Mouse (Mus musculus) heart, embryonic 13.5 days (tissue): ENCODE results near the gene Zcchc14. TPM values are rescaled to one million over a fixed set of nuclear protein-coding genes. Genes with fewer than 3 reads are reported as not detected.
A peak's percentile ranks its signal among the peaks of the same experiment; 100 is the strongest.

Experiments used
- ATAC-seq: fragments of 200-750 bp; cut with Nextera tagmentation; 2 replicates; pipeline ENCODE4 v1.8.0; 2017; ENCODE audit warnings: moderate TSS enrichment; ENCODE audit not compliant: insufficient number of reproducible peaks, low FRiP score, low TSS enrichment; ENCODE audit errors: extremely low read depth
- H3K27ac ChIP-seq: fragments of 300-500 bp; sonication (generic); replicated peaks from 2 replicates; pipeline ENCODE4 v1.5.1; 2015; ENCODE audit warnings: moderate library complexity, mild to moderate bottlenecking, inconsistent platforms
- H3K27me3 ChIP-seq: fragments of 300-500 bp; sonication (generic); replicated peaks from 2 replicates; pipeline ENCODE4 v1.6.1; 2015; ENCODE audit warnings: mild to moderate bottlenecking, inconsistent platforms
- H3K36me3 ChIP-seq: fragments of 300-500 bp; sonication (generic); 2 replicates; pipeline ENCODE4 v1.6.1; 2015; ENCODE audit warnings: mild to moderate bottlenecking, inconsistent platforms
- H3K4me1 ChIP-seq: fragments of 300-500 bp; sonication (generic); 2 replicates; pipeline ENCODE4 v1.6.1; 2015; ENCODE audit warnings: inconsistent platforms
- H3K4me2 ChIP-seq: fragments of 300-500 bp; sonication (generic); 2 replicates; pipeline ENCODE4 v1.6.1; 2015; ENCODE audit warnings: inconsistent platforms, mild to moderate bottlenecking, moderate library complexity
- H3K4me3 ChIP-seq: fragments of 300-500 bp; sonication (generic); 2 replicates; pipeline ENCODE4 v1.5.1; 2015; ENCODE audit warnings: moderate library complexity, mild to moderate bottlenecking, inconsistent platforms
- H3K9ac ChIP-seq: fragments of 300-500 bp; sonication (generic); 2 replicates; pipeline ENCODE4 v1.6.1; 2015; ENCODE audit warnings: inconsistent platforms, mild to moderate bottlenecking, moderate library complexity
- H3K9me3 ChIP-seq: fragments of 300-500 bp; sonication (generic); 2 replicates; pipeline ENCODE4 v1.6.1; 2016; ENCODE audit warnings: inconsistent platforms
- whole genome bisulfite sequencing: fragments of 180-500 bp; shearing (Covaris S2); methylation state at CpG from one replicate; pipeline ENCODE4 v1.1.7; 2015; ENCODE audit warnings: mixed read lengths; 5-methylcytosine and 5-hydroxymethylcytosine counted together
- polyA plus RNA-seq: library from polyadenylated mRNA; unstranded; fragments of >200 nt; fragmentation: Nextera tagmentation; extraction: Ambion mirVana; gene quantifications from 2 replicates; pipeline ENCODE4 v1.2.1, GENCODE M21; 2015

The Zcchc14 gene
- polyA plus RNA-seq, 1 experiment from 2014 or later: 7.8 TPM

DNA sequence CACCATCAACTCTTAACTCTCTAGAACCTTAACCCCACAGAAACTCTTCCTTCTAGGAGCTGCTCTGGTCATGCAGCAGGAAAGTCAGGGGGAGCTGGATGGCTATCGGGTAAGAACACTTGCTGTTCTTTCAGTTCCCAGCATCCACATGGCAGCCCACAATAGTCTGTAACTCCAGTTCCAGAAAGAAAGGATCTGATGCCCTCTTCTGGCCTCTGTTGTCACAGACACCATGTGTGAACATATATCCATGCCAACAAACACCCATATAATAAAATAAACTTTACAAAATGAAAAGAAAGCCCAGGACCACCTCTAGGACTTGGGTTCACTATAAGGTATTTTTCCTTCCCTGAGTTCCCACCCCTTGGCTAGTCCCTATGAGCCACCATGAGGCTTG, 30.8 kb downstream of the Zcchc14 start:
- H3K27ac ChIP-seq: peak overlapping the region; percentile 88; the same call in 1 of the 2 replicates
- no peak for ATAC-seq
- peaks cover 17% of the 10 kb centered on the region for H3K36me3 ChIP-seq
- H3K4me1 ChIP-seq: peaks cover 88% of the 10 kb centered on the region
- WGBS: 52% methylated on average over 1 of the region's 1 CpGs
- H3K4me3 ChIP-seq: no peak overlapping the region
- no peak overlapping the region for H3K9ac ChIP-seq
- H3K27me3 ChIP-seq: no peaks in the 10 kb centered on the region
- H3K4me2 ChIP-seq: no peak overlapping the region
- H3K9me3 ChIP-seq: no peaks in the 10 kb centered on the region

DNA sequence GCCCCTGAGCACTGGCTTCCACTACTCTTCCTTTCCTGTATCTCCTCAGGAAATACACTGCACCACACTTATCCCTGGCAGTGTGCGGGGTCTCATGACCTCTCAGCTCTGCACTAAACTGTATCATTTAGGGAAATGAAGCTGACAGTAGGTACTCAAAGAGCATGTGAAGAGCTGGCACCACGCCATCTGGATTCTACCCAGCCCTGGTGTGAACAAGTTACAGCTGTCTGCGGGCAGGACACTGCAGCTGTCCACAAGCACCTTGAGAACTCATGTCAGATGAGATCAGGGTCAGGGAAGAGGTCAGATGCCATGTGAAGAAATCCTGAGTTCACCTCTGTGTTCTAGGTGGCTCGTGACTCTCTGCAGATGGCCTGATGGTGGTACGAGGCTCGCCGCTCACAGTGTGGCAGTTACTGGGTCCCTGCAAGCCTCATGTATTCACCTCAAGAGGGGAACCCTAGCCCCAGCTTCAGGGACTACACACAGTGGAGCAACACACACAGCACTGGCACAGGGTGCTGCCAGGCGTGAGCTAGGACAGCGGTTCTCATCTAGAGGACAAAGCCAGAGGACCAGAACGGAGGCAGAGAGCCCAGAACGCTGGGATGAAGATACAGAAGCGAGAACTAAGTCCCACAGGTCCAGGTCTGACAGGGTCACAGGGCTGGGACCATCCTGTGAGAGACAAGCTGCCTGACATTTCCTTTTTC, 31.7 kb downstream of the Zcchc14 start:
- no peak; the same call in 1 of the 2 replicates for ATAC-seq
- Histone ChIP-seq H3K9ac (no peak overlapping the region), H3K4me2 (no peak overlapping the region), H3K9me3 (no peaks in the 10 kb centered on the region), H3K4me3 (no peak overlapping the region), H3K4me1 (peaks cover 79% of the 10 kb centered on the region), H3K36me3 (peaks cover 18% of the 10 kb centered on the region), H3K27ac (peak overlapping the region; percentile 88), H3K27me3 (no peaks in the 10 kb centered on the region)
- 53% methylated on average over 12 of the region's 12 CpGs for WGBS

DNA sequence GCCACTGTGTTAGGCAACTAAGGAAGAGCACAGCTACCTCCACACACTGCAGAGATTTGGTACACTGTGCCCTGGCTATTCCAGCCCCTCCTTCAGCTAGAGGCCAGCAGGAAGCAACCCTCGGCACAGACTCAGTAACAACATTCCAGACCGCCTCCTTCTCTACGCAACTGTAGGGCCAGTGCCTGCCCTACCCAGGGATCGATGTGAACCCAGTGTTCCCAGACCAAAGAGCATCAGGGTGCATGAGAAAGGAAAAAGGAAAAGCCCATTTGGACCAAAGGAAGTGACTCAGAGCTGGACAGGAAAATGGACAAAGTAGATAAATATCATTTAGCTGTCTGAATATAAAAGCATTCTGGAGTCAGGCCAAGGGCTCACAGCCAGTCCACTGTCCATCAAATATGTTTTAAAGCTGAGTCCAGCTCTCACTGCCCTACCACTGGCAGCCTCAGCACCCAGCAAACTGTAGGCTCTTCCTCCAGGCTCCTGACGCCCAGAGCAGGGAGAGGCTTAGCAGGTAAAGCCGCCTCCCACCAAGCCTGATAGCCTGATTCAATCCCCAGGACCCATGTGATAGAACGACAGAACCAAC, 33.2 kb downstream of the Zcchc14 start:
- Histone ChIP-seq H3K27ac (peak overlapping the region; percentile 88), H3K4me3 (no peak overlapping the region), H3K9me3 (no peaks in the 10 kb centered on the region), H3K9ac (peak overlapping the region; percentile 65), H3K36me3 (peaks cover 25% of the 10 kb centered on the region), H3K4me2 (peak overlapping the region; percentile 33), H3K27me3 (no peaks in the 10 kb centered on the region), H3K4me1 (peaks cover 64% of the 10 kb centered on the region)
- ATAC-seq: peak; percentile 37; the same call in 1 of the 2 replicates
- WGBS: 36% methylated on average over 7 of the region's 7 CpGs

DNA sequence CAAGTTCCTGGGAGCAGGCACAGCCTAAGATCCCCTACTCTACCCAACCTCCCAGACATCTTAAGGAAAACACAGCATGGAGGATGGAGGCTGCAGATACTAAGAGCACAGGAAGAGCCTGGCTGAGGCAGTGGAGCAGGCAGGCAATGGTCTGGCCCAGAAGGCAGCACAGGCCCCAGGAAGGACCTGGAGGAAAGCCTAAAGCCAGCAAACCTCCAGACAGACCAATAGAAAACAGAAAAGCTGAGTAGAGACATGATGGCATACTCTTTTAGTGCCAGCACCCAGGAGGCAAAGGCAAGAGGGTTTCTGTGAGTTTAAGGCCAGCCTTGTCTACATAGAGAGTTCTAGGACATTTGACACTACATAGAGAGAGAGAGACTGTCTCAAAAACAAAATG, 39.3 kb downstream of the Zcchc14 start:
- Histone ChIP-seq H3K4me3 (no peak overlapping the region), H3K4me2 (no peak overlapping the region), H3K4me1 (peaks cover 26% of the 10 kb centered on the region), H3K36me3 (peaks cover 56% of the 10 kb centered on the region), H3K27ac (peak overlapping the region; percentile 24; the same call in 1 of the 2 replicates), H3K9me3 (no peaks in the 10 kb centered on the region), H3K27me3 (no peaks in the 10 kb centered on the region), H3K9ac (no peak overlapping the region; the same call in 1 of the 2 replicates)
- ATAC-seq: no peak

DNA sequence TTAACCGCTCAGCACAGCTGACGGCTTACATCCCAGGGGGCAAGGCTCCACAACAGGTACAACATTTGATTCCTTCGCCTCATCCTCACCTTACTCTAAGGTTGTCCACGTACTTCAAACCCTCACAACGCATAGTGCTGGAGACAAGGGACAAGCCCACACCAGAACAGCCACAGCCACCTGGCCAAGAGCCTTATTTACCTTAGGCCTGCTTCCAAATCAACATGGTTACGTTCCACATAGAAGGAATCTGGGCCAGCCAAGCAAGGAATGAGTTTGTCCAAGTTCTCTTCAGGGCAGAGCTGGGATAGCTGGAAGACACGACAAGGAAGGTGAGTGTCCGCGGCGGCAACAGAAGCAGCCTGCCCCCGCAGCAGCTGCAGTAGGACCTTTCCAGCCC, 42.8 kb downstream of the Zcchc14 start:
- Histone ChIP-seq H3K36me3 (peaks cover 69% of the 10 kb centered on the region), H3K4me3 (no peak overlapping the region), H3K4me2 (no peak overlapping the region), H3K9ac (no peak overlapping the region), H3K27ac (no peak overlapping the region), H3K27me3 (no peaks in the 10 kb centered on the region), H3K9me3 (no peaks in the 10 kb centered on the region), H3K4me1 (peaks cover 12% of the 10 kb centered on the region)
- 89% methylated on average over 11 of the region's 11 CpGs for WGBS
- no peak for ATAC-seq

DNA sequence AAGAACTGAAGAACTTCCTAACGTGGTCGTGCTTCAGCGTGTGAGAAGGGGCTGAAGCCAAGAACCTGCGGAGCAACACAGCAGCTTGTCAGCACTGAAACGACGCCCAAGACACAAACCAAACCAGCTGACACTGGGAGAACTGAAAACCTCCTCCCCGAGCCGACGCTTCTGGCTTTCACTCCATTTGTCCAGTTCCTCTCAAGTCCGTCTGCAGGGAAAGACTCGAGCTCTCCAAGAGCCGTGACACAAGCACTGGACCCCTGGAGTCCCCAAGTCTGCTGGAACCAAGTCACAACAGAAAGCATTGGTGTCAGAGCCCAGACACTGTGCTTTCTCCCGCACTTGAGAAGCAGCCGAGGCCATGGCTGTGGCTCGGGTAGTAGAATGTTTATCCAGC, 43.5 kb downstream of the Zcchc14 start:
- H3K9me3 ChIP-seq: no peaks in the 10 kb centered on the region
- H3K27me3 ChIP-seq: no peaks in the 10 kb centered on the region
- H3K4me2 ChIP-seq: no peak overlapping the region
- H3K36me3 ChIP-seq: peaks cover 73% of the 10 kb centered on the region
- ATAC-seq: no peak
- peaks cover 11% of the 10 kb centered on the region for H3K4me1 ChIP-seq
- 71% methylated on average over 15 of the region's 15 CpGs for WGBS
- H3K4me3 ChIP-seq: no peak overlapping the region
- no peak overlapping the region for H3K27ac ChIP-seq
- H3K9ac ChIP-seq: no peak overlapping the region

DNA sequence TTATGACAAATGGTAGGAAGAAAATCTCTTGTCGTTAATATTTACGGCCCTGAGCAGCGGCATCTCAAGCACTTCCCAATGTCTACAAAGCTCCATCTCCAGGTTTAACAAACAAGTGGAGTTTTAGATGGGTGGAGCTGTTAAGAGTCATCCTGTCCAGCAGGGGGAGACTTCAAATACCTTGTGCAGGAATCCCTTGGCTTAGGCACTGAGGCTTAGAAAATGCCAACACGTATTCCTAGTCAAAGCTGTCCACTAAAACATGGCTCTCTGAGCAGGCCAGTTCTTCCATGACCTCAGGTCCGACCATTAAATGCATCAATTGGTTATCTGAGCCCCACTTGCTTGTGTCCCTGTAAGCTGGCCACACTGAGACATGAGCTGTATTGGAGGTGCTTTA, 45.0 kb downstream of the Zcchc14 start:
- no peak overlapping the region for H3K27ac ChIP-seq
- no peak for ATAC-seq
- H3K4me3 ChIP-seq: no peak overlapping the region
- H3K9me3 ChIP-seq: no peaks in the 10 kb centered on the region
- peaks cover 89% of the 10 kb centered on the region for H3K36me3 ChIP-seq
- no peaks in the 10 kb centered on the region for H3K27me3 ChIP-seq
- H3K4me1 ChIP-seq: no peaks in the 10 kb centered on the region
- 79% methylated on average over 5 of the region's 5 CpGs for WGBS
- no peak overlapping the region for H3K4me2 ChIP-seq
- H3K9ac ChIP-seq: no peak overlapping the region

DNA sequence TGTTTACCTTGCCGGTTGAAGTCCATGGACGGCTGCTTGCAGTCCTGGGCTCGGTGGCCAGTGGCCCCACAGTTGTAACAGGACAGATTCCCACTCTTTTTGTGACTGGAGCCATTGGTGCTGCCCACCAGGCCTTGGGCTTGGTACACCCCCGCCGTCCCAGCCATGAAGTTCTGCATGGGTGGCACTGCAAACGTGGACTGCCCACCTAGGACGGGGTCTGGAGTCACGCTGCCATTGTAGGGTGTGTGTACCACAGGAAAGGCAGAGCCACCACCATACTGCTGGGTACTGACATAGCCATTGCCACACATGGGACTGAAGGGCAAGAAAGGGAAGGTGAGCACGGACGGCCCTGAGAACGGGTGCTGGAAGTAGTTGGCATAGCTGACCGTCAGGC, 48.9 kb downstream of the Zcchc14 start:
- Histone ChIP-seq H3K4me2 (no peak overlapping the region), H3K27ac (no peak overlapping the region), H3K36me3 (peaks cover 99% of the 10 kb centered on the region), H3K27me3 (no peaks in the 10 kb centered on the region), H3K4me1 (no peaks in the 10 kb centered on the region), H3K9me3 (no peaks in the 10 kb centered on the region), H3K4me3 (no peak overlapping the region), H3K9ac (no peak overlapping the region)
- no peak for ATAC-seq
- WGBS: 92% methylated on average over 12 of the region's 12 CpGs

DNA sequence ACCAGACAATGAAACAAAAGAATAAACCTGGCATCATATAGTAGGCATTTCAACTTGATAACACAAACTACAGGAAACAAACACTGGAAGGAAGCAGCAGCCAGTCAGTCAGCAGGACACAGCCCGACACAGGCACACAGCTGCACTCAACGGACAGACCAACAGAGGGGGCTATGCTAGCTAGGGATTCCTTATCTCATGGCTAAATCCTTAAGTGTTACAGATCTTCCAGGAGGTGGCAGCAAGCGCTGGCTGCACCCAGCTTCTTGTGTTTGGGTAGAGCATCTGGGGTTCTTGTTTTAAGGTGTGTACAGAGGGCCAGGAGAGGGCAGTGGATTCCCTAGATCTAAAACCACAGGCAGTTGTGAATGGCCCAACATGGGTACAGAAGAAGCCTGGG, 49.8 kb downstream of the Zcchc14 start:
- H3K4me2 ChIP-seq: no peak overlapping the region
- no peaks in the 10 kb centered on the region for H3K4me1 ChIP-seq
- WGBS: 24% methylated on average over 3 of the region's 3 CpGs
- H3K9ac ChIP-seq: no peak overlapping the region
- no peaks in the 10 kb centered on the region for H3K9me3 ChIP-seq
- ATAC-seq: no peak
- peaks cover 95% of the 10 kb centered on the region for H3K36me3 ChIP-seq
- no peak overlapping the region for H3K4me3 ChIP-seq
- no peak overlapping the region for H3K27ac ChIP-seq
- no peaks in the 10 kb centered on the region for H3K27me3 ChIP-seq

DNA sequence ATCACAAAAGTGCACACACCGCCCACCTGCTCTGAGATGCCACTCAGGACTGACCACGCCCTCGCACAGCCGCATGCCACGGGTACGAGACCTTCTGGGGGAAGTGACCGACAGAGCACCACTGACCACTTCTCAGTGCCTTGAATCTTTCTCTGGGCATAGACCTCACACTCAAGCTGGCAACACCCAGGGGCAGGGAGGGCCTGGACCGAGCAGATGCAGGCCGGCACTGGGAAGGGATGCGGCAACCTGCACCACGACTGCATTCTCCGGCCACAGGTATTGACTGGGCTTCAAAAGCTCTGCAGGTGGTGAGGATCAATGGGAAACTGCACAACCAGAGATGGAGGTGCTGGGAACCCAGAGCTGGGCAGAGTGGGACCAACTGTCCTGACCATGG, 50.3 kb downstream of the Zcchc14 start:
- Histone ChIP-seq H3K4me2 (no peak overlapping the region), H3K4me1 (no peaks in the 10 kb centered on the region), H3K9me3 (no peaks in the 10 kb centered on the region), H3K9ac (no peak overlapping the region), H3K27ac (no peak overlapping the region), H3K4me3 (no peak overlapping the region), H3K36me3 (peaks cover 95% of the 10 kb centered on the region), H3K27me3 (no peaks in the 10 kb centered on the region)
- no peak for ATAC-seq
- WGBS: 93% methylated on average over 12 of the region's 12 CpGs

DNA sequence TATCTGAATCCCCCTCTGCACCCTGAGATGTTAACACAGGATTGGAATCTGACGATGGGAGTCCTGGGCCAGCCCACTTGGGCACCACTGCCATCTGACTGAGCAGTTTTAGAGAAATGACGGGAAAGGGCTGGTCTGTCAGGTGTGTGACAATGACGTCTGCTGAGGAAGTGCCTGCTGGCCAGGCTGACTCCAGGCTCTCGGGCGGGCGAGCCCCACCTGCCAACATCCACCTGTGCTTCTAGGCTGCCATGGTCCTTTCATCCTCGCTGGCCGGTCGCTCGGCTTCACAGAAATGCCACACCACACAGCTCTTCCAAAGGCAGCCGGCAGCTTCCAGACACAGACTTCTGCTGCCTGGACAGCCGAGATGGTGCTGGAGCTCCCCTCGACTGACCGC, 52.9 kb downstream of the Zcchc14 start:
- no peak for ATAC-seq
- no peaks in the 10 kb centered on the region for H3K9me3 ChIP-seq
- peaks cover 92% of the 10 kb centered on the region for H3K36me3 ChIP-seq
- no peak overlapping the region for H3K9ac ChIP-seq
- no peak overlapping the region for H3K4me2 ChIP-seq
- WGBS: 84% methylated on average over 14 of the region's 14 CpGs
- no peaks in the 10 kb centered on the region for H3K4me1 ChIP-seq
- H3K27ac ChIP-seq: no peak overlapping the region
- H3K27me3 ChIP-seq: no peaks in the 10 kb centered on the region
- H3K4me3 ChIP-seq: no peak overlapping the region

DNA sequence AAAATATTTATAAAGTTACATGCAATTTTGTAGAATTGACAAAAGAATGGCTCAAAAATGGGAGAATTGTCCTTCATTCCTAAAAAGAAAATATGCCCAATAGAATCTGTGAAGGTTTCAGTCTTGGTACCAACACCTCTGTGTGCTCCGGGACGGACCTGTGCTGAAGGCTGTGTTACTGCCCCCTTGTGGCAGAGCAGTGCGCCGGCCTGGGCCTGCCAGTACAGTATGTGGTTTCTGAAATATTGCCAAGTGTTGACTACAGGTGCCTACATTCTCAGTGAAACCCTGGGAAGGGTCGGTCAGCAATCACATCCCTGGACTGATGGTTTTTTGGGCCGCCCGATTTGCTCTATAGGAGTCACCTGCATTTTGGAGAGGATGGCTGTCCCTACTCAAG, 53.8 kb downstream of the Zcchc14 start:
- Histone ChIP-seq H3K9ac (no peak overlapping the region), H3K36me3 (peaks cover 92% of the 10 kb centered on the region), H3K4me1 (peaks cover 6% of the 10 kb centered on the region; the same call in 1 of the 2 replicates), H3K9me3 (no peaks in the 10 kb centered on the region), H3K27ac (no peak overlapping the region), H3K4me2 (no peak overlapping the region), H3K4me3 (no peak overlapping the region), H3K27me3 (no peaks in the 10 kb centered on the region)
- 23% methylated on average over 7 of the region's 7 CpGs for WGBS
- ATAC-seq: no peak
